Mouse (Mus musculus): ENCODE results near the gene Lrtm2.

GRCm38 (mm10) chr6:119276713-119277112, 53.9 kb downstream of the Lrtm2 start:
- TF ChIP-seq CTCF (IDR thresholded peaks at IDR 0.05) (no peak), EP300 (IDR thresholded peaks at IDR 0.05) (no peak)
